Mouse (Mus musculus) heart, postnatal 4 days (tissue): Measurements from ENCODE around the gene Ocrl. TPM values are rescaled to one million over a fixed set of nuclear protein-coding genes. Genes with fewer than 3 reads are reported as not detected.

Source experiments
- DNase-seq: peaks from one replicate; pipeline ENCODE4 v3.0.0; 2021
- total RNA-seq, 2 experiments: library from RNA; stranded (reverse); gene quantifications; 2 replicates each; pipeline ENCODE4 v1.2.3; 2021

Gene Ocrl
- total RNA-seq, 2 experiments from 2014 or later, result 15.5 to 17.6 TPM

DNA sequence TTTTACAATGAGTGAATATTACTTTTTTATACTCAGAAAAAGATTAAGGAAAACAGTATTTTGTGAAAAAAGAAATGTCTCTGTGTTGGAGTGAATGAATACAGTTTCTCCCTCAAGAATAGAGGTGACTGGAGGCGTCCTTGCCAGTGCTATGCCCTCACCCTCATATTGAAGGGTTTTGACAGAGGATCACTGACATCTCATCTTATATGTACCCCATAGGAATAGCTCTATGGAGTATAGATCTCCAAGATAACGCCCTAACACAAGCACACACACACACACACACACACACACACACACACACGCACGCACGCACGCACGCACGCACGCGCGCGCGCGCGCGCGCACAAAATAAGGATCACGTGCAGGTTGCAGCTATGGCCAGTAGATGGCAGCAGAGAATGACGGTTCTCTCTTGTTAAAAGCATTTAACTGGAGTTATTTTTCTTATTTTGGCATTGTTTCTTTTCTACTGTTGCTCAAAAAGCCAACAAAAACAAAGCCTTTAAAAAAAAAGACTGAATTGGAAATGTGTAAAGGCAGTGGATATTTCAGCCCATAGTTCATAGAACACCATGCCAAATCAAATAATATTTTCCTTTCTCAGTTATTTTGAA is 72.9 kb downstream of the Ocrl start:
- DNase-seq, result peak; percentile 64

DNA sequence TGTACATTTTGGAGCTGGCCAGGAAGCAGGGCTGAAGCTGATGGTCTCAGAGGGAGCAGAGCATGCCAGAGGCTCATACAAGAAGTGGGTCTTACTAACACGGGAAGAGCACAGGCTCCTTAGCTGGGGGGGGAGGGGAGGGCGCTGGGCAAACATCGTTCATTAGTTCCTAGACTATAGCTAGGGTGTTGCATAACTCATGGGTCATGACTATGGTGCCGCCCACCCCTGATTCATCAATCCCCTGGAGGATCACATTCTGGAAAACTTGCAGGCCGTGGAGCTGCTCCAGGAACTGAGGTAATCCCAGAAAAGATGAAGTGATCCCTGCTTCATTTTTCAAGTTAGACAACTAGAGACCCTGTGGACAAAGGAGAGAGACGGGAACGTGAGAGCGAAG is 75.8 kb downstream of the Ocrl start:
- peak; percentile 62 for DNase-seq

DNA sequence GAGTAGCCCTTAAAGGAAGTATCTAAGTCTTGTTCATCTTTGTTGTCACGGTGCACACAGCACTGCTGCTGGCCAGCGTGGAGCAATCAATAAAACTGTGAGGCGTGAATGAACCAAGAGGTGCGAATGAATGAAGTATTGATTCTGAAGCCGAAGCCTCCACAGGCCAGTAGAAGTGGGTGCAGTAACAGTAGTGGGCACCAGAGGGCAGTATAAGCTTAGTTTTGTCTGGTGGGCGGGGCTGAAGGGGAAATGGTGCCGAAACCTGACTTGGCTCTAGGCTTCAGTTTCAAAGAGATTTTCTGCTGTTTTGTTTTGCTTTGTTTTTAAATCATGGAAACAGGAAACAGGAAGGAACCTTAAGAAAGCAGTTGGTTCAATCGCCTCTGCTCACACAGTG is 80.4 kb downstream of the Ocrl start:
- DNase-seq, result peak; percentile 85

DNA sequence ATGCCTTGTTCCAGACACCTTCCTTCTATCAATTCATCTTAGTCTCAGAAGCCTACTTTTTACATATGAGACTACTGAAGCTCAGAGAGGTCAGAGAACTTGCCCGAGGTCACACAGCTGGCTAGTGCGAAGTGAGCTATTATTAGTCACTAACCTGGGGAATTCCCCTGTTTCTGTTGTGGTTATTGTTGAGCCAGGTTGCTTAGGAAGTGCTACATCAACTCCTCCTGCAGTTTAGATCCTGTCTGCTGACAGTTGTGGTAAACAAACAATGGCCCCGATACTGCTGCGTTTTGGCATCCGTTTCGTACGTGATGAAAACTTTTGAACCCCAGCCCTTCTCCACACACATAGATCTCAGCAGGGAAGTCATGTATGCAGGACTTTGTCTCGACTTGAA is 86.2 kb downstream of the Ocrl start:
- DNase-seq, result no peak

DNA sequence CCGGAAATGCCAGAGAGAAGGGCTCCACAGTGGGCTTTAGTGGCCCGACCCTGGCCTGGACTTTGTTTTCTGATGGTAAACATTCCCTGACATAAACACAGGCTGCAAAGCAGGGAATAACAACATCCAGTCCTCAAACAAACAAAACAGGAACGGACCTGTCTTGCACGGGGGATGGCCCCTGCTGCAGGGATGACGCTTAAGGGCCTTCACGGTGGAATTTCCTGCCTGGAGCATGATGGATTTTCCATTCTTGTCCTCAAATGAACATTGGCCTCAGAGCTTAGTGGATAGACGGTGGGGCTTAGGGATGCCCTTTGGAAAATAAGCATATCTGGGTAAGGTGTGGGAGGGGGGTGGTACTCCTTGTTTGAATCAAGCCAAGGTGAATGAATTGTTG is 89.0 kb downstream of the Ocrl start:
- no peak for DNase-seq

DNA sequence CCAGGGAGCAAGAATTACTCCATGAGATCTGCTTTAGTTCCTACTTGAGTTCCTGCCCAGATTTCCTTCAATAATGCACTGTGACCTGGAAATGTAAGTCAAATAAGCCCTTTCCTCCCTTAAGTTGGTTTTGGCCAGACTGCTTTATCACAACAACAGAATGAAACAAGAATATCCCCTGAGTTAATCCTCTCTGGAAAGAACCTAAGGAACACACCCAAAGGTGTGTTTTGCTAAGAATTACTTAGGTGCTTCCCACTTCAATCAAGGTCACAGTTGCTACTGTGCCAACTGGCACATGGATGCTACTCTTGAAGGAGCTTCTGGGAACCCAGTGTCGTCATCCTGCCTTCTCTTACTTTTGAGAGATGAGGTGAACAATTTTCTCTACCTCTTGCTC is 92.6 kb downstream of the Ocrl start:
- DNase-seq, result no peak

DNA sequence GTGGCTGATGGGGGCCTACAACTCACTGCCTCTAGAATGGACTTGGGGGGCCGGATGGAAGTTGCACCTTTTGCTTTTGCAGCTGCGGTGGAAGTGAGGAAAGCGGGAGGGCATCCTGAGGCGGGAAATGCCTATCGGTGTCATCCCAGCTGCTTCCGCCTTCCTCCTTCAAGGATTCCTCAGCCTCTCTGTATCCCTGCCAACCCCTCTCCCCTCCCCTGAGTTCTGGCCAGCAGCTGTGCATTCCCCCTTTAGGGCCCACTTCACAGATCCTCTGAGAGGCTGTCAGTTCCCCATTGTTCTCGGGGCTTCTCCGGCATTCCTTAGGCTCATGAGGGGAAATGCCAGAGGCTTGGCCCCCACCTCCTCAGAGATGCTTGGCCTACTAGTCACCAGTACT is 93.9 kb downstream of the Ocrl start:
- peak; percentile 41 for DNase-seq

DNA sequence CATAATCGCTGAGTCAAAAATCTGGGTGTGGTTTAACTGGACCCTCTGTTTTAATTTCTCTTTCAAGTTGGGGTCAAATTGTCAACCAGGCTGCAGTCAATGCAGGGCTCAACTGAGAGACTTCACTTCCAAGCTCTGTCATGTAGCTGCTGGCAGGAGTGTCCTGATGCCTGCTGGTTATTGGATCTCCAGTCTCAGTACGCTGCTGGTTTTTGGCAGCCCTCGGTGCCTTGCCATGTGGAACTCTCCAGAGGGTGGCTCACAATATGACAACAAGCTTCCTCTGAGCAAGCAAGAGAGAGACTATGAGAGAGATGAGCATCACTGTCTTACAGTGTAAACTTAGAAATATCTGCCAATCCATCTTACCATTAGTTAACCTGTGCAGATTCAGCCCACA is 99.5 kb downstream of the Ocrl start:
- no peak for DNase-seq

Other genes with a start within 250 kb of the Ocrl start
- gene Smarca1, start 19.4 kb upstream of the Ocrl start, total RNA-seq, result 10 to 100 TPM; 10.6 to 11.1 TPM
- 10 to 100 TPM; 41.9 to 43.9 TPM for gene Apln, start 122.5 kb downstream of the Ocrl start, total RNA-seq
- gene Xpnpep2, start 196.3 kb downstream of the Ocrl start, total RNA-seq, result 1 to 10 TPM; 1.1 to 1.3 TPM
- 1 to 10 TPM in 1 of 2 experiments, under 1 TPM in 1; 0.52 to 1.1 TPM for gene Sash3, start 234.0 kb downstream of the Ocrl start, total RNA-seq